Mouse (Mus musculus): ENCODE results near the gene Akr1a1.

- no peak for TF ChIP-seq CTCF (IDR thresholded peaks at IDR 0.05; ENCODE audit: low read depth, low read length)
- no peak for TF ChIP-seq GATA1 (IDR thresholded peaks at IDR 0.05; ENCODE audit: borderline replicate concordance, low read length)
- TF ChIP-seq TAL1 (conservative IDR thresholded peaks at IDR 0.05; ENCODE audit: low read depth, low read length) = no peak
- TF ChIP-seq POLR2AphosphoS5 (IDR thresholded peaks at IDR 0.05; ENCODE audit: insufficient replicate concordance, low read depth, low read length) = no peak
- no peak for TF ChIP-seq GATA2 (IDR thresholded peaks at IDR 0.05; ENCODE audit: borderline replicate concordance, low read depth, low read length)
Observed at GRCm38 (mm10) chr4:116655100-116655499, 3.6 kb upstream of the Akr1a1 start.

Data from G1E (cell line).